Mouse (Mus musculus) Patski (cell line): Measurements from ENCODE around the gene Dlgap5. TPM values are rescaled to one million over a fixed set of nuclear protein-coding genes. Genes with fewer than 3 reads are reported as not detected.

Experiments
- ATAC-seq: fragments of 100-300 bp; one replicate; pipeline ENCODE4 v1.8.0; 2021
- CTCF ChIA-PET: fragments of 350-600 bp; sonication (Branson Sonifier 250); formaldehyde crosslinking; loops from one replicate; lab custom pipeline; 2022; ENCODE audit warnings: inconsistent platforms; lab: Charles Lee
- POLR2A ChIA-PET: fragments of 350-600 bp; sonication (Branson Sonifier 250); formaldehyde crosslinking; loops from one replicate; lab custom pipeline; 2022; ENCODE audit warnings: antibody characterized with exemption, inconsistent platforms; lab: Charles Lee
- DNase-seq: peaks from one replicate; pipeline ENCODE4 v3.0.0-alpha.2; 2011; ENCODE audit warnings: low read depth, low spot score
- H3K27me3 ChIP-seq: fragments of 371-371 bp; one replicate; pipeline ENCODE4 v1.5.1; 2021
- CTCF ChIP-seq: fragments of 100-300 bp; IDR thresholded peaks from one replicate; pipeline ENCODE4 v1.5.1; 2021
- in situ Hi-C: fragments of 300-500 bp; cut with MboI; formaldehyde crosslinking; loops from 3 replicates; pipeline ENCODE4 v1.11.1; 2018; ENCODE audit warnings: low pct_unique_long_range_greater_than_20kb, mixed read lengths
- polyA plus RNA-seq: library from polyadenylated mRNA; unstranded; gene quantifications from one replicate; pipeline ENCODE4 v1.2.3, GENCODE M21; 2021

Dlgap5 gene
- polyA plus RNA-seq, 1 experiment from 2014 or later = 38.3 TPM

- H3K27me3 ChIP-seq = no peaks in the 10 kb centered on the region
- CTCF ChIA-PET = interaction anchor here (0.7 to 9.4 kb wide), 12 partner anchors 7 to 97 kb away, joined by 3 to 104 read pairs (median 4); no protein-coding TSS in a partner anchor
- POLR2A ChIA-PET = interaction anchor here (0.9 to 1.2 kb wide), 2 partner anchors 58 to 64 kb away, joined by 3 to 7 read pairs; no protein-coding TSS in a partner anchor
- DNase-seq (no peak), ATAC-seq (no peak)
- TF ChIP-seq CTCF = no peak
- in situ Hi-C loops = no loop called here
Observed at GRCm38 (mm10) chr14:47395462-47396026, 22.7 kb downstream of the Dlgap5 start.

DNA sequence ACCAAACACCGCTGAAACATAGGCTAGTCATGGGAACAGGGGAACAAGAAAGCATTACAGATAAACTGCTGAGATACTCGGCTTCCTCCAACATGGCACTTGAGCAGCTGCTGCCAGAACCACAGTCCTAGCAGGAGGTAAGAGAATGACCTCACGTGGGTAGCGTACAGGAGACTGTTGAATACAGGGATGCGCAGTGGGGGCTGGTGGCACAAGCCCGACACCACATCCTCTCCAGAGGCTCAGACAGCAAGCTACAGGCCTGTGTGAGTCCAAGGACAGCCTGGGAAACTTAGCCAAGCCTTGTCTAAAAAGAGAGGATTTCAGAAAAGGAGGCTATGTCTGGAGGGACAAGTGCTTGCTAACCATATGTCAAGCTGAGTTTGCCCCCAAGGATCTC, 23.2 kb downstream of the Dlgap5 start:
- TF ChIP-seq CTCF = no peak

GRCm38 (mm10) chr14:47393354-47394094, 24.7 kb downstream of the Dlgap5 start:
- in situ Hi-C loops = no loop called here
- no peak for ATAC-seq
- DNase-seq = no peak
- ChIA-PET CTCF (interaction anchor here (0.9 to 9.4 kb wide), 6 partner anchors 10 to 117 kb away, joined by 3 to 104 read pairs (median 3); partner anchors contain the start of genes Socs4 and Wdhd1), POLR2A (interaction anchor here (3.8 kb wide), 1 partner anchor 59 kb away, joined by 10 read pairs; no protein-coding TSS in a partner anchor)
- no peaks in the 10 kb centered on the region for H3K27me3 ChIP-seq
- TF ChIP-seq CTCF = no peak

More for the DNA sequence above, 23.2 kb downstream of the Dlgap5 start:
- DNase-seq (no peak), ATAC-seq (no peak)
- H3K27me3 ChIP-seq = no peaks in the 10 kb centered on the region
- in situ Hi-C loops = no loop called here
- CTCF ChIA-PET = interaction anchor here (0.8 to 9.4 kb wide), 6 partner anchors 12 to 60 kb away, joined by 3 to 104 read pairs (median 6); no protein-coding TSS in a partner anchor
- POLR2A ChIA-PET = interaction anchor here (3.8 kb wide), 1 partner anchor 60 kb away, joined by 10 read pairs; no protein-coding TSS in a partner anchor

- ChIA-PET POLR2A (interaction anchor here (1.2 kb wide), 1 partner anchor 54 kb away, joined by 3 read pairs; no protein-coding TSS in a partner anchor), CTCF (interaction anchor here (0.9 to 1.8 kb wide), 4 partner anchors 10 to 51 kb away, joined by 3 to 4 read pairs (median 4); no protein-coding TSS in a partner anchor)
- no peaks in the 10 kb centered on the region for H3K27me3 ChIP-seq
- DNase-seq (no peak), ATAC-seq (no peak)
- in situ Hi-C loops = loop anchor here (5.0 kb wide), 1 partner anchor 54 kb away; no protein-coding TSS in a partner anchor
- no peak for TF ChIP-seq CTCF
Observed at GRCm38 (mm10) chr14:47386125-47386524, 32.1 kb downstream of the Dlgap5 start.

DNA sequence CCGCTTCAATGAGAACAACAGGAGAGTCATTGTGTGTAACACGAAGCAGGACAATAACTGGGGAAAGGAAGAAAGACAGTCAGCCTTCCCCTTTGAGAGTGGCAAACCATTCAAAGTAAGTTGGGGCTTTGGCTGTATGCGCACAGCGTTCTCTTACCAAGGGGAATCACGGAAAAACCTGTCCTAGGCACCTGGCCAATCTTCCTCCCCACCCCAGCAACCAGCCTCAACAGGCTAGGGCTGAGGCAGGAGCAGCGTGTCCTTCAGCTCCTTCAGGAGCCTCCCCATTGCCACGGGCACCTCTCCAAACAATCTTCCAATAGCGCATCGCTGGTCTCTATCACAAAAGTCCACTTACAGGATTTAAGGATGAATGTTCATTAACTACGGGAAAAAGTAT, 33.6 kb downstream of the Dlgap5 start:
- CTCF ChIA-PET = interaction anchor here (2.7 kb wide), 1 partner anchor 12 kb away, joined by 12 read pairs; no protein-coding TSS in a partner anchor
- DNase-seq = no peak
- in situ Hi-C loops = loop anchor here (5.0 kb wide), 1 partner anchor 52 kb away; no protein-coding TSS in a partner anchor
- no peak for TF ChIP-seq CTCF
- POLR2A ChIA-PET = interaction anchor here (0.6 kb wide), 1 partner anchor 47 kb away, joined by 3 read pairs; no protein-coding TSS in a partner anchor
- ATAC-seq = no peak
- H3K27me3 ChIP-seq = no peaks in the 10 kb centered on the region

GRCm38 (mm10) chr14:47383911-47384310, 34.3 kb downstream of the Dlgap5 start:
- ATAC-seq (no peak), DNase-seq (no peak)
- in situ Hi-C loops = no loop called here
- TF ChIP-seq CTCF = no peak
- POLR2A ChIA-PET = no interaction called here
- no peaks in the 10 kb centered on the region for H3K27me3 ChIP-seq
- CTCF ChIA-PET = interaction anchor here (2.0 to 2.7 kb wide), 2 partner anchors 13 to 49 kb away, joined by 6 to 12 read pairs; no protein-coding TSS in a partner anchor

GRCm38 (mm10) chr14:47378336-47378735, 39.9 kb downstream of the Dlgap5 start:
- ChIA-PET POLR2A (interaction anchor here (1.6 kb wide), 1 partner anchor 10 kb away, joined by 5 read pairs; no protein-coding TSS in a partner anchor), CTCF (interaction anchor here (0.6 to 5.5 kb wide), 2 partner anchors 15 to 42 kb away, joined by 3 to 26 read pairs; no protein-coding TSS in a partner anchor)
- H3K27me3 ChIP-seq = no peaks in the 10 kb centered on the region
- in situ Hi-C loops = no loop called here
- ATAC-seq (no peak), DNase-seq (no peak)
- no peak for TF ChIP-seq CTCF

GRCm38 (mm10) chr14:47376526-47376925, 41.7 kb downstream of the Dlgap5 start:
- DNase-seq (no peak), ATAC-seq (no peak)
- CTCF ChIA-PET = interaction anchor here (1.0 to 5.5 kb wide), 4 partner anchors 9 to 40 kb away, joined by 3 to 26 read pairs (median 4); partner anchors contain the start of gene Lgals3
- POLR2A ChIA-PET = no interaction called here
- in situ Hi-C loops = no loop called here
- H3K27me3 ChIP-seq = no peaks in the 10 kb centered on the region
- TF ChIP-seq CTCF = no peak

DNA sequence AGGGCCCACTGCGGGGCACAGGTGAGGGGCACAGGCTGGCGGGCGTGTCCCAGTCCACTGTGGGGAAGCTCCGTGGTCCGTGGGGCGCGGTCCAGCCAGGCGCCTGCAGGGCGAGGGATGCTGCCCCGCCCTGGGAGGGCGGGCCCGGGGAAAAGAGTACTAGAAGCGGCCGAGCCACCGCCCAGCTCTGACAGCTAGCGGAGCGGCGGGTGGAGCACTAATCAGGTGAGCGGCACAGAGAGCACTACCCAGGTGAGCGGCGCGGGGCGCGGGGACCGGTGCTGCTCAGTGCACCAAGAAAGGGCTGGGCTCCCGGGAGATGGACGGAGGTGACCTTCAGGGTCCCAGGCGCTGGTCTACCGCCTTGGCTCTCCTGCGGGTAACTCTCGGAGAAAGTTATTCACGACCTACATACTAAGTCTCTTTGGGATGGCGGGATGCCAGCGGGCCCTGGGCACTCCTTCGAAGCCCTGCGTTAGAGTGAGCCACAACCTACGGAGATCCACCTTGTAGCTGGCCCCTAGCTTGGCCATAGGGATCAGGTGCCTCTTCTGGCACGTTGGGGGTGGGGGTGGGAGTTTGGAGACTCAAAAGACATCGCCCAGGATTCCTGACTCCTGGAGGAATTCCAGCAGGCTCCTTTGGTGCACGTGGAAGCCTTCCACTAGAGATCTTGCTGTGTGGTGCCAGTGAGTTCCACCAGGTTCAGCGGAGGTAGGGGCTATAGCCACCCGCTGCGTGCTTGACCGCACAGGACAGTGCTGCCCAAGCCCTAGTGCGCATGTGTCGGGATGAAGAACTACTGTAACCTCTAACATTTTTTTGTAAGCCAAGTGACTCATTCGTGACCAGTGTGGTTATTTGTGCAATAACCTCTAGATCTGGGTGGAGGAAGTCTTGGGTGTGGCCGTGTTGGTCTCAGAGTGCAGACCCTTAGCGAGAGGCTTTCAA, 44.2 kb downstream of the Dlgap5 start:
- no peaks in the 10 kb centered on the region for H3K27me3 ChIP-seq
- DNase-seq (no peak), ATAC-seq (peak; percentile 45)
- in situ Hi-C loops = no loop called here
- ChIA-PET CTCF (interaction anchor here (1.6 to 5.5 kb wide), 2 partner anchors 38 to 39 kb away, joined by 7 to 26 read pairs; no protein-coding TSS in a partner anchor), POLR2A (interaction anchor here (0.6 kb wide), 1 partner anchor 96 kb away, joined by 3 read pairs; no protein-coding TSS in a partner anchor)
- no peak for TF ChIP-seq CTCF
